Mouse (Mus musculus) thymus, adult 2 months (tissue): ENCODE measurements at regions not wholly inside any gene's neighbourhood (a gene's known extent, or its start where the extent isn't known, plus 50 kb on each side); places are given as distances from the start of the nearest gene placed in this dataset.

Source experiments
- DNase-seq: peaks from one replicate; pipeline ENCODE4 v3.0.0; 2021
- H3K27ac ChIP-seq: fragments of 200-500 bp; 2 replicates; pipeline ENCODE4 v1.5.1; 2012; ENCODE audit warnings: low read length, control low read depth; ENCODE audit not compliant: control insufficient read depth, insufficient read depth
- H3K27me3 ChIP-seq: fragments of 200-500 bp; 2 replicates; pipeline ENCODE4 v1.6.1; 2012; ENCODE audit warnings: mild to moderate bottlenecking, low read length, moderate library complexity, mixed read lengths; ENCODE audit not compliant: control insufficient read depth, insufficient read depth
- H3K36me3 ChIP-seq: fragments of 200-500 bp; 2 replicates; pipeline ENCODE4 v1.6.1; 2012; ENCODE audit warnings: mild to moderate bottlenecking, low read length, moderate library complexity; ENCODE audit not compliant: control insufficient read depth, insufficient read depth
- H3K4me1 ChIP-seq: fragments of 200-500 bp; replicated peaks from 2 replicates; pipeline ENCODE4 v1.6.1; 2012; ENCODE audit warnings: low read length; ENCODE audit not compliant: control insufficient read depth, insufficient read depth
- H3K4me3 ChIP-seq: fragments of 200-500 bp; 2 replicates; pipeline ENCODE4 v1.5.1; 2012; ENCODE audit warnings: mild to moderate bottlenecking, low read length, control low read depth, moderate library complexity; ENCODE audit not compliant: control insufficient read depth, insufficient read depth
- CTCF ChIP-seq: fragments of 200-500 bp; IDR thresholded peaks from 2 replicates; pipeline ENCODE4 v1.5.1; 2012; ENCODE audit warnings: mild to moderate bottlenecking, control low read depth, low read length, moderate library complexity, borderline replicate concordance; ENCODE audit not compliant: control insufficient read depth, poor library complexity, insufficient read depth; ENCODE audit errors: extremely low read depth
- POLR2A ChIP-seq: fragments of 200-500 bp; IDR thresholded peaks from 2 replicates; pipeline ENCODE4 v1.6.1; 2012; ENCODE audit warnings: mild to moderate bottlenecking, low read length, control low read depth, moderate library complexity; ENCODE audit not compliant: control insufficient read depth, poor library complexity, insufficient read depth; ENCODE audit errors: extremely low read depth
- WGBS: fragments of 180-500 bp; shearing (Covaris S2); methylation state at CpG from one replicate; pipeline ENCODE4 v1.1.7; 2018; 5-methylcytosine and 5-hydroxymethylcytosine counted together

- Histone ChIP-seq H3K4me3 (no peak overlapping the region), H3K27me3 (no peaks in the 10 kb centered on the region), H3K36me3 (no peaks in the 10 kb centered on the region), H3K4me1 (no peaks in the 10 kb centered on the region), H3K27ac (no peak overlapping the region)
- no peak for TF ChIP-seq CTCF
- no peak for TF ChIP-seq POLR2A
- 85% methylated on average over 12 of the region's 12 CpGs for WGBS
- no peak for DNase-seq
Observed at GRCm38 (mm10) chr2:137704948-137705723, 551.2 kb upstream of the Btbd3 start.

GRCm38 (mm10) chr2:137704565-137704947, 551.8 kb upstream of the Btbd3 start:
- no peak overlapping the region for H3K27ac ChIP-seq
- H3K4me1 ChIP-seq, result no peaks in the 10 kb centered on the region
- no peaks in the 10 kb centered on the region for H3K27me3 ChIP-seq
- WGBS, result 85% methylated on average over 6 of the region's 6 CpGs
- no peaks in the 10 kb centered on the region for H3K36me3 ChIP-seq
- no peak for DNase-seq
- TF ChIP-seq CTCF (no peak), POLR2A (no peak)
- H3K4me3 ChIP-seq, result no peak overlapping the region

- H3K27ac ChIP-seq, result no peak overlapping the region
- 66% methylated on average over 3 of the region's 3 CpGs for WGBS
- no peaks in the 10 kb centered on the region for H3K36me3 ChIP-seq
- DNase-seq, result no peak
- no peak for TF ChIP-seq POLR2A
- no peak for TF ChIP-seq CTCF
- H3K4me1 ChIP-seq, result no peaks in the 10 kb centered on the region
- H3K27me3 ChIP-seq, result no peaks in the 10 kb centered on the region
- H3K4me3 ChIP-seq, result no peak overlapping the region
Observed at GRCm38 (mm10) chr2:137704051-137704450, 552.3 kb upstream of the Btbd3 start.

- no peak overlapping the region for H3K4me3 ChIP-seq
- H3K27me3 ChIP-seq, result no peaks in the 10 kb centered on the region
- no peak for TF ChIP-seq POLR2A
- TF ChIP-seq CTCF, result no peak
- H3K4me1 ChIP-seq, result no peaks in the 10 kb centered on the region
- 95% methylated on average over 5 of the region's 5 CpGs for WGBS
- DNase-seq, result no peak
- no peaks in the 10 kb centered on the region for H3K36me3 ChIP-seq
- H3K27ac ChIP-seq, result no peak overlapping the region
Observed at GRCm38 (mm10) chr2:137695885-137696284, 560.5 kb upstream of the Btbd3 start.

- no peak overlapping the region for H3K27ac ChIP-seq
- no peaks in the 10 kb centered on the region for H3K4me1 ChIP-seq
- H3K4me3 ChIP-seq, result no peak overlapping the region
- TF ChIP-seq POLR2A (no peak), CTCF (no peak)
- H3K27me3 ChIP-seq, result no peaks in the 10 kb centered on the region
- no peaks in the 10 kb centered on the region for H3K36me3 ChIP-seq
- WGBS, result 85% methylated on average over 3 of the region's 3 CpGs
- DNase-seq, result no peak
Observed at GRCm38 (mm10) chr2:137694020-137694419, 562.3 kb upstream of the Btbd3 start.

- no peak for TF ChIP-seq CTCF
- no peak for TF ChIP-seq POLR2A
- WGBS, result 92% methylated on average over 11 of the region's 11 CpGs
- no peak for DNase-seq
- Histone ChIP-seq H3K27me3 (no peaks in the 10 kb centered on the region), H3K36me3 (no peaks in the 10 kb centered on the region), H3K4me3 (no peak overlapping the region), H3K4me1 (no peaks in the 10 kb centered on the region), H3K27ac (no peak overlapping the region)
Observed at GRCm38 (mm10) chr2:137687208-137687607, 569.2 kb upstream of the Btbd3 start.
